Mouse (Mus musculus) thymus, adult 2 months (tissue): ENCODE results near the gene Slc25a17. TPM values are rescaled to one million over a fixed set of nuclear protein-coding genes. Genes with fewer than 3 reads are reported as not detected.

ENCODE experiments used
- DNase-seq: peaks from one replicate; pipeline ENCODE4 v3.0.0; 2021
- H3K27ac ChIP-seq: fragments of 200-500 bp; 2 replicates; pipeline ENCODE4 v1.5.1; 2012; ENCODE audit warnings: low read length, control low read depth; ENCODE audit not compliant: control insufficient read depth, insufficient read depth
- H3K27me3 ChIP-seq: fragments of 200-500 bp; 2 replicates; pipeline ENCODE4 v1.6.1; 2012; ENCODE audit warnings: mild to moderate bottlenecking, low read length, moderate library complexity, mixed read lengths; ENCODE audit not compliant: control insufficient read depth, insufficient read depth
- H3K36me3 ChIP-seq: fragments of 200-500 bp; 2 replicates; pipeline ENCODE4 v1.6.1; 2012; ENCODE audit warnings: mild to moderate bottlenecking, low read length, moderate library complexity; ENCODE audit not compliant: control insufficient read depth, insufficient read depth
- H3K4me1 ChIP-seq: fragments of 200-500 bp; replicated peaks from 2 replicates; pipeline ENCODE4 v1.6.1; 2012; ENCODE audit warnings: low read length; ENCODE audit not compliant: control insufficient read depth, insufficient read depth
- H3K4me3 ChIP-seq: fragments of 200-500 bp; 2 replicates; pipeline ENCODE4 v1.5.1; 2012; ENCODE audit warnings: mild to moderate bottlenecking, low read length, control low read depth, moderate library complexity; ENCODE audit not compliant: control insufficient read depth, insufficient read depth
- CTCF ChIP-seq: fragments of 200-500 bp; IDR thresholded peaks from 2 replicates; pipeline ENCODE4 v1.5.1; 2012; ENCODE audit warnings: mild to moderate bottlenecking, control low read depth, low read length, moderate library complexity, borderline replicate concordance; ENCODE audit not compliant: control insufficient read depth, poor library complexity, insufficient read depth; ENCODE audit errors: extremely low read depth
- POLR2A ChIP-seq: fragments of 200-500 bp; IDR thresholded peaks from 2 replicates; pipeline ENCODE4 v1.6.1; 2012; ENCODE audit warnings: mild to moderate bottlenecking, low read length, control low read depth, moderate library complexity; ENCODE audit not compliant: control insufficient read depth, poor library complexity, insufficient read depth; ENCODE audit errors: extremely low read depth
- WGBS: fragments of 180-500 bp; shearing (Covaris S2); methylation state at CpG from one replicate; pipeline ENCODE4 v1.1.7; 2018; 5-methylcytosine and 5-hydroxymethylcytosine counted together
- polyA plus RNA-seq: library from polyadenylated mRNA; depleted of rRNA; stranded (reverse); fragments of >200 nt; gene quantifications from 2 replicates; pipeline ENCODE4 v1.2.3, GENCODE M21; 2012

The Slc25a17 gene
- polyA plus RNA-seq, 1 experiment, result 34.6 TPM

DNA sequence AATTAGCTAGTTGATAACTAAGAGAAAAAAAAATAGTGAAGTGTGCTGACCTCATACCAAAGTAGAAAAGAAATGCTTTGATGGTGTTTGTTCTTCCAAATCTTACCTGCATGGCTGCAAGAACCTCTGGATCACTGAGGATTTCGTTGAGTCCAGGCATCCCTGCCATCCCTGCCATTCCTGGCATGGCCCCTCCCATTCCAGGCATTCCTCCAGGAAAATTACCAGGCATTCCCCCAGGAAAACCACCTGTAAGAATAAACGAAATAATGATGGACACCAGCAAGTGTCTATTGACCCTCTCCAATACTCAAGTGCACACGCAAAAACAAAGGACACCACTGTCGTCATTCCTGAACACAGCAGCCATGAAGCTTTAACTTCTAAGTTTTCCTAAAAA is 5.6 kb upstream of the Slc25a17 start:
- 93% methylated on average over 4 of the region's 4 CpGs for WGBS
- Histone ChIP-seq H3K36me3 (peaks cover 52% of the 10 kb centered on the region), H3K27me3 (no peaks in the 10 kb centered on the region), H3K27ac (no peak overlapping the region), H3K4me3 (no peak overlapping the region), H3K4me1 (peaks cover 2% of the 10 kb centered on the region; the same call in 1 of the 2 replicates)
- DNase-seq, result no peak
- TF ChIP-seq CTCF (no peak), POLR2A (no peak)

- TF ChIP-seq POLR2A (no peak), CTCF (no peak)
- no peaks in the 10 kb centered on the region for H3K27me3 ChIP-seq
- H3K27ac ChIP-seq, result no peak overlapping the region
- no peak overlapping the region for H3K4me3 ChIP-seq
- WGBS, result 92% methylated on average over 8 of the region's 8 CpGs
- H3K36me3 ChIP-seq, result peaks cover 43% of the 10 kb centered on the region
- H3K4me1 ChIP-seq, result peaks cover 2% of the 10 kb centered on the region; the same call in 1 of the 2 replicates
- no peak for DNase-seq
Measured at GRCm38 (mm10) chr15:81365246-81365645, 4.6 kb upstream of the Slc25a17 start.

- Histone ChIP-seq H3K27me3 (no peaks in the 10 kb centered on the region), H3K27ac (no peak overlapping the region), H3K4me3 (no peak overlapping the region), H3K4me1 (peaks cover 2% of the 10 kb centered on the region; the same call in 1 of the 2 replicates), H3K36me3 (peaks cover 33% of the 10 kb centered on the region)
- DNase-seq, result no peak
- TF ChIP-seq CTCF (no peak), POLR2A (no peak)
- 96% methylated on average over 1 of the region's 1 CpGs for WGBS
Measured at GRCm38 (mm10) chr15:81364271-81364670, 3.7 kb upstream of the Slc25a17 start.

GRCm38 (mm10) chr15:81362501-81362900 is 1.9 kb upstream of the Slc25a17 start:
- no peak for DNase-seq
- H3K27me3 ChIP-seq, result no peaks in the 10 kb centered on the region
- peaks cover 24% of the 10 kb centered on the region for H3K36me3 ChIP-seq
- WGBS, result 89% methylated on average over 1 of the region's 1 CpGs
- no peak overlapping the region for H3K27ac ChIP-seq
- TF ChIP-seq CTCF (no peak), POLR2A (no peak)
- H3K4me1 ChIP-seq, result peaks cover 2% of the 10 kb centered on the region; the same call in 1 of the 2 replicates
- no peak overlapping the region for H3K4me3 ChIP-seq

DNA sequence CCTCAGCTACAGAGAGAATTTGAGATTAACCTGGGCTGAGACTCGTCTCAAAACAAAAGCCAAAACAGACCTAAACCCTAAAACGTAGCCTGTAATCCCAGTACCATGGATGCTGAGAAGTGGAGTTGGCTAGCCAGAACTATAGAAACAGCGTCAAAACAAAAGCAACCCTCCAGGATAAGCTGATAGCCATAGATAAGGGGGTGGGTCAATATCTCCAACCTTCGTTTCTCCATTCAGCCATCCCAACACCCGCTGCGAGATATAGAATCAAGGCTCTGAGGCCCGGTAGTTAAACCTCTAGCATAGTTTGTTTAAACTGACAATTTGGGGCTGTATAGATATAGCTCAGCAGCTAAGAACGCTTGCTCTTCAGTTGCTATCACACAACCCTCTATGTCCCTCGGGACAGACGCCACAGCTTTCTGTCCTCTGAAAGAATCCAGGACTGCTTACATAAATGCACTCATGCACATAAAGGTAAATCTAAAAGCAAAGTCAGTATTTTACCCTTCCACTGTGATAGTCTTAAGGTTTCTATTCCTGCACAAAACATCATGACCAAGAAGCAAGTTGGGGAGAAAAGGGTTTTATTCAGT is 904 bp upstream of the Slc25a17 start:
- peaks cover 2% of the 10 kb centered on the region; the same call in 1 of the 2 replicates for H3K4me1 ChIP-seq
- H3K36me3 ChIP-seq, result peaks cover 21% of the 10 kb centered on the region
- DNase-seq, result no peak
- no peak overlapping the region for H3K4me3 ChIP-seq
- no peaks in the 10 kb centered on the region for H3K27me3 ChIP-seq
- peak overlapping the region; percentile 42 for H3K27ac ChIP-seq
- TF ChIP-seq POLR2A (no peak), CTCF (no peak)
- WGBS, result 68% methylated on average over 10 of the region's 10 CpGs

GRCm38 (mm10) chr15:81361022-81361404 is 401 bp upstream of the Slc25a17 start:
- H3K27me3 ChIP-seq, result no peaks in the 10 kb centered on the region
- no peak for DNase-seq
- H3K27ac ChIP-seq, result peak overlapping the region; percentile 48
- H3K36me3 ChIP-seq, result peaks cover 16% of the 10 kb centered on the region
- TF ChIP-seq POLR2A, result no peak
- 31% methylated on average over 6 of the region's 6 CpGs for WGBS
- H3K4me1 ChIP-seq, result peaks cover 2% of the 10 kb centered on the region; the same call in 1 of the 2 replicates
- no peak overlapping the region for H3K4me3 ChIP-seq

DNA sequence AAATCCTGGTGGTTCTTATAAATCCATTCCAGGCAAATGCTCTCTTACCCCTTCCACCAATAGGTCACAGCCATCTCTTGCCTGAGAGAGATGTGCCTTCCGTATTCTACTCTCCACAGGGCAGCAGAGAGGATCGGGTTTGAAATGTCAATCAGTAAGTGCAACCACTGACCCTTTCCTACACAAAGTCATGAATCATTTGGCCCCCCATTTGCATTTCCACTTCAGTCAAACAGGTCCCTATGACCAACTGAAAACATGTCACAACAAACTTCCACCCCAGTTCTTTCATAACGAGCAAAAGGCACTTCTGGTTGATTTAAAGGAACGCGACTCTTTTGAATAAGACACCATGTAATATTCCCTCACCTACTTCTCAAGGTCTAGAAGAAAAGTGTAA is 1.2 kb downstream of the Slc25a17 start:
- Histone ChIP-seq H3K27me3 (no peaks in the 10 kb centered on the region), H3K27ac (no peak overlapping the region), H3K4me1 (peaks cover 2% of the 10 kb centered on the region; the same call in 1 of the 2 replicates), H3K36me3 (0 out of 2 replicates have a peak, but pooled peaks cover 2% of the 10 kb centered on the region), H3K4me3 (no peak overlapping the region)
- 86% methylated on average over 5 of the region's 5 CpGs for WGBS
- no peak for DNase-seq
- TF ChIP-seq POLR2A (no peak), CTCF (no peak)
